ENCODE assay signal across 21 mouse cellular contexts in the genomic region with DNA sequence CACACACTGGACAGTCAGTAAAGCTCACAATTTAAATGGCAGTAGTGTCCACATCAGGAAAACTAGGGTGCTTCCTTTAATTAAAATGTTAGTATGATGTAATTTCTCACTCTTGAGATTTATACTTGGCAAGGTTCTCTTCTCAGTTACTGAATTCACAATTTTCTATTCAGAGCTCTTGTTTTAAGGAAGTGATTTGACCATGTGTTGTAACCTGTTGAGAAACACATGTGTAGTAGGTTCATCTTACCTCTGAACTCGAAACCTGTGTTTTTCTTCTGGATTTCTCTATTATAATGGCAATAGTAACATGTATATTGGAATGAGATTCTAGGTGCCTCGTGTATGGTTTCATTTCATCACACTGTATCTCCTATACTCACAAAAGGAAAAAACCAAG.
"Had no signal": no experiment of that assay in that cellular context is flagged by ENCODE, and none has a peak within 500 bp of the region (broad histone marks: within the 10 kb centered on the region; RNA-seq: fewer than 3 reads in every experiment).

No protein-coding gene starts in this region.

- H3K4me3 ChIP-seq: liver, embryonic 15.5 days; lung, embryonic 15.5 days; midbrain, embryonic 10.5 days; midbrain, embryonic 12.5 days; myocyte; neural tube, embryonic 13.5 days; neural tube, embryonic 15.5 days had no signal

- H3K27ac ChIP-seq: liver, embryonic 15.5 days; midbrain, embryonic 10.5 days; midbrain, embryonic 12.5 days; neural tube, embryonic 13.5 days; neural tube, embryonic 15.5 days had no signal

- ATAC-seq: liver, postnatal 0 days; midbrain, embryonic 16.5 days had no signal

- H3K4me2 ChIP-seq: liver, embryonic 15.5 days; lung, embryonic 15.5 days; midbrain, embryonic 12.5 days; neural tube, embryonic 13.5 days; neural tube, embryonic 15.5 days had no signal

- H3K27me3 ChIP-seq: liver, embryonic 15.5 days; lung, embryonic 15.5 days; midbrain, embryonic 12.5 days; neural tube, embryonic 13.5 days; neural tube, embryonic 15.5 days had no signal

- H3K4me1 ChIP-seq: liver, embryonic 15.5 days; midbrain, embryonic 10.5 days; midbrain, embryonic 12.5 days; neural tube, embryonic 13.5 days had no signal

- H3K9me3 ChIP-seq: liver, embryonic 15.5 days; lung, embryonic 15.5 days; midbrain, embryonic 10.5 days; midbrain, embryonic 12.5 days; neural tube, embryonic 13.5 days; neural tube, embryonic 15.5 days had no signal

- H3K9ac ChIP-seq: liver, embryonic 15.5 days; liver, postnatal 0 days; lung, embryonic 15.5 days; midbrain, embryonic 12.5 days; neural tube, embryonic 13.5 days; neural tube, embryonic 15.5 days had no signal

- DNase-seq: liver, postnatal 0 days; lung, adult 2 months; lung, postnatal 10 days; lung, postnatal 4 days; midbrain, embryonic 14.5 days; retina, postnatal 1 day; right cerebral cortex, adult 18-20 months; right cerebral cortex, postnatal 25 days; right cerebral cortex, postnatal 4 days; spleen, adult 18-20 months; thymus, adult 18-20 months; thymus, postnatal 14 days; thymus, postnatal 36 days had no signal
